Mouse (Mus musculus) megakaryocyte, embryonic 14.5 days (primary cell): ENCODE data around the gene Wrnip1.

ENCODE experiments used
- FLI1 ChIP-seq: IDR thresholded peaks from 2 replicates; pipeline ENCODE4 v1.6.1; 2012; ENCODE audit warnings: low read length, inconsistent platforms, mixed read lengths
- GATA1 ChIP-seq: IDR thresholded peaks from 3 replicates; pipeline ENCODE4 v1.6.1; 2012; ENCODE audit warnings: mixed read lengths, low read length, inconsistent platforms, borderline replicate concordance

- TF ChIP-seq GATA1 (no peak), FLI1 (no peak)
These were observed 67.0 kb downstream of the Wrnip1 start for GRCm38 (mm10) chr13:32868843-32869242.
